Mouse (Mus musculus): ENCODE measurements at regions not wholly inside any gene's neighbourhood (a gene's known extent, or its start where the extent isn't known, plus 50 kb on each side); places are given as distances from the start of the nearest gene placed in this dataset.

GRCm38 (mm10) chr7:69573730-69574129, 792.8 kb downstream of the Nr2f2 start:
- TF ChIP-seq CTCF (conservative IDR thresholded peaks at IDR 0.05; ENCODE audit: insufficient read depth, insufficient read length, low read depth, low read length) (no peak; the same call in 1 of the 2 replicates), POLR2A (IDR thresholded peaks at IDR 0.05; ENCODE audit: low read depth, low read length) (no peak)
